21 mouse cellular contexts compared by ENCODE assay signal in the genomic region with DNA sequence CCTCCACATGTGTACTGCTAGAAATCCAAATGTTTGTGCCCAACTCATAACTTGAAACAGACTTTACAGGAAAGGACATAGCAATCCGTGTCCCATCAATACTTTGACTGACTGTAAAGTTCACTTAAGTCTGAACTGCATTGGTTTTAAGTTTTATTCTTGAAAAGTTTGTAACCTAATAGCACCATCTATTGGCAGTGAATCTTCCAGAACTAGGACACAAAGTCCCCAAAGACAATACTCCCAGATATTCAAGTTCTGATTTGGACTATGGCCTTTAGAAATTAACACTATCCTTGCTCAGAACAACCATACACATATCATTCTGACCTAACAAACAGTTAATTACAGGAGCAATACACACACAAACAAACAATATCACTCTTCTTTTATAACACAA.
A peak's percentile ranks its signal among the peaks of the same experiment; 100 is the strongest.
DNase-seq lines count a peak whose midpoint lies in the region; ATAC-seq and TF ChIP-seq lines count a peak whose summit lies in the region.
"Had no signal": no experiment of that assay in that cellular context is flagged by ENCODE, and none has a peak within 500 bp of the region (broad histone marks: within the 10 kb centered on the region; RNA-seq: fewer than 3 reads in every experiment).

No protein-coding gene starts in this region.

- H3K27me3 ChIP-seq in hindbrain, postnatal 0 days (ENCODE audit: insufficient read depth, low read length), result no peaks in the 10 kb centered on the region
- no peaks in the 10 kb centered on the region for H3K27me3 ChIP-seq in hindbrain, embryonic 16.5 days (replicated peaks; ENCODE audit: control insufficient read depth, insufficient read depth, low read length)
- H3K27me3 ChIP-seq in lung, embryonic 14.5 days (ENCODE audit: insufficient read depth, low read length), result no peaks in the 10 kb centered on the region
- H3K27me3 ChIP-seq in lung, postnatal 0 days (replicated peaks; ENCODE audit: insufficient read depth, low read length), result no peaks in the 10 kb centered on the region
- H3K27me3 ChIP-seq: CH12.LX; embryonic facial prominence, embryonic 13.5 days; liver, embryonic 12.5 days; neural tube, embryonic 12.5 days had no signal

- H3K4me2 ChIP-seq in hindbrain, postnatal 0 days (ENCODE audit: low read depth, low read length), result no peak overlapping the region
- H3K4me2 ChIP-seq in hindbrain, embryonic 16.5 days (ENCODE audit: low read length), result no peak overlapping the region
- no peak overlapping the region for H3K4me2 ChIP-seq in lung, embryonic 14.5 days
- H3K4me2 ChIP-seq in lung, postnatal 0 days (replicated peaks; ENCODE audit: low read depth, low read length), result no peak overlapping the region
- H3K4me2 ChIP-seq: embryonic facial prominence, embryonic 13.5 days; liver, embryonic 12.5 days; neural tube, embryonic 12.5 days had no signal

- TF ChIP-seq CTCF in hindbrain, postnatal 0 days (IDR thresholded peaks at IDR 0.05; ENCODE audit: low read depth), result peak; percentile 29
- TF ChIP-seq CTCF in lung, embryonic 14.5 days (IDR thresholded peaks at IDR 0.05; ENCODE audit: low read depth), result no peak
- TF ChIP-seq CTCF in lung, postnatal 0 days (IDR thresholded peaks at IDR 0.05), result no peak

- DNase-seq in embryo, embryonic 11 days, result peak; percentile 7
- no peak for DNase-seq in embryo, embryonic 10.5 days (ENCODE audit: low spot score)
- peak; percentile 51 for DNase-seq in hindbrain, postnatal 0 days (ENCODE audit: low spot score)
- DNase-seq in lung, embryonic 14.5 days, result peak; percentile 15
- no peak for DNase-seq in lung, postnatal 0 days (ENCODE audit: low spot score)
- peak; percentile 4 for DNase-seq in retina, postnatal 1 day
- no peak for DNase-seq in urinary bladder, adult 2 months (ENCODE audit: low spot score)
- DNase-seq: adrenal gland, postnatal 25 days; cerebellum, adult 8-10 months; gastrocnemius, postnatal 10 days; heart, postnatal 10 days; layer of hippocampus, postnatal 36 days; lung, adult 2 months; lung, postnatal 4 days; thymus, adult 18-20 months had no signal

- 64% methylated on average over 1 of the region's 1 CpGs for WGBS in hindbrain, postnatal 0 days
- WGBS in hindbrain, embryonic 16.5 days, result 72% methylated on average over 1 of the region's 1 CpGs
- 52% methylated on average over 1 of the region's 1 CpGs for WGBS in lung, embryonic 14.5 days
- 75% methylated on average over 1 of the region's 1 CpGs for WGBS in lung, postnatal 0 days

- no peaks in the 10 kb centered on the region for H3K36me3 ChIP-seq in hindbrain, postnatal 0 days (ENCODE audit: insufficient read depth, low read length)
- no peaks in the 10 kb centered on the region for H3K36me3 ChIP-seq in hindbrain, embryonic 16.5 days (ENCODE audit: control insufficient read depth, insufficient read depth, low read length)
- H3K36me3 ChIP-seq in lung, embryonic 14.5 days (ENCODE audit: insufficient read depth), result no peaks in the 10 kb centered on the region
- no peaks in the 10 kb centered on the region for H3K36me3 ChIP-seq in lung, postnatal 0 days (ENCODE audit: insufficient read depth, low read length)
- H3K36me3 ChIP-seq: embryonic facial prominence, embryonic 13.5 days; liver, embryonic 12.5 days; neural tube, embryonic 12.5 days had no signal

- no peak overlapping the region for H3K27ac ChIP-seq in hindbrain, postnatal 0 days
- no peak overlapping the region for H3K27ac ChIP-seq in hindbrain, embryonic 16.5 days (ENCODE audit: low read depth, low read length)
- H3K27ac ChIP-seq in lung, embryonic 14.5 days (ENCODE audit: low read depth), result no peak overlapping the region
- H3K27ac ChIP-seq in lung, postnatal 0 days (ENCODE audit: low read length), result no peak overlapping the region
- H3K27ac ChIP-seq: embryonic facial prominence, embryonic 13.5 days; liver, embryonic 12.5 days; neural tube, embryonic 12.5 days had no signal

- no peak overlapping the region for H3K9ac ChIP-seq in hindbrain, postnatal 0 days (replicated peaks; ENCODE audit: low read length)
- no peak overlapping the region for H3K9ac ChIP-seq in hindbrain, embryonic 16.5 days (ENCODE audit: low read depth, low read length)
- no peak overlapping the region for H3K9ac ChIP-seq in lung, embryonic 14.5 days
- H3K9ac ChIP-seq in lung, postnatal 0 days (replicated peaks; ENCODE audit: low read depth), result no peak overlapping the region
- H3K9ac ChIP-seq: embryonic facial prominence, embryonic 13.5 days; liver, embryonic 12.5 days; neural tube, embryonic 12.5 days had no signal

- H3K4me1 ChIP-seq in hindbrain, postnatal 0 days (ENCODE audit: insufficient read depth, low read length), result no peaks in the 10 kb centered on the region
- no peaks in the 10 kb centered on the region for H3K4me1 ChIP-seq in hindbrain, embryonic 16.5 days (ENCODE audit: control insufficient read depth, insufficient read depth, low read depth, low read length)
- H3K4me1 ChIP-seq in lung, embryonic 14.5 days (ENCODE audit: insufficient read depth), result no peaks in the 10 kb centered on the region
- no peaks in the 10 kb centered on the region for H3K4me1 ChIP-seq in lung, postnatal 0 days (ENCODE audit: insufficient read depth, low read depth, low read length)
- H3K4me1 ChIP-seq: embryonic facial prominence, embryonic 13.5 days; liver, embryonic 12.5 days; neural tube, embryonic 12.5 days had no signal

- no peak overlapping the region for H3K4me3 ChIP-seq in hindbrain, postnatal 0 days (ENCODE audit: low read length)
- no peak overlapping the region for H3K4me3 ChIP-seq in hindbrain, embryonic 16.5 days (ENCODE audit: low read length)
- H3K4me3 ChIP-seq in lung, embryonic 14.5 days (ENCODE audit: low read depth, low read length), result no peak overlapping the region
- H3K4me3 ChIP-seq in lung, postnatal 0 days (ENCODE audit: low read depth, low read length), result no peak overlapping the region
- H3K4me3 ChIP-seq: embryonic facial prominence, embryonic 13.5 days; liver, embryonic 12.5 days; neural tube, embryonic 12.5 days had no signal

- no peak for ATAC-seq in hindbrain, postnatal 0 days
- no peak for ATAC-seq in hindbrain, embryonic 16.5 days
- no peak for ATAC-seq in lung, embryonic 14.5 days (ENCODE audit: insufficient read depth)
- no peak for ATAC-seq in lung, postnatal 0 days
- ATAC-seq: inflammation-experienced regulatory T-cells, adult 6 months; liver, embryonic 12.5 days had no signal

- TF ChIP-seq EP300 in lung, postnatal 0 days (IDR thresholded peaks at IDR 0.05), result no peak

- no peaks in the 10 kb centered on the region for H3K9me3 ChIP-seq in hindbrain, postnatal 0 days (ENCODE audit: low read length)
- no peaks in the 10 kb centered on the region for H3K9me3 ChIP-seq in hindbrain, embryonic 16.5 days (ENCODE audit: control insufficient read depth, low read length)
- H3K9me3 ChIP-seq in lung, embryonic 14.5 days (ENCODE audit: low read depth, low read length), result no peaks in the 10 kb centered on the region
- H3K9me3 ChIP-seq in lung, postnatal 0 days (ENCODE audit: low read length), result no peaks in the 10 kb centered on the region
- H3K9me3 ChIP-seq: embryonic facial prominence, embryonic 13.5 days; liver, embryonic 12.5 days; neural tube, embryonic 12.5 days had no signal

Comparison
In these comparisons a context has a peak if more than half of its experiments do, and no peak if none do; other contexts are left out.
1. DNase-seq: peak in embryo, embryonic 11 days (single experiment), hindbrain, postnatal 0 days (single experiment), lung, embryonic 14.5 days (single experiment) and retina, postnatal 1 day (single experiment); none in embryo, embryonic 10.5 days (single experiment), lung, postnatal 0 days (single experiment) and urinary bladder, adult 2 months (single experiment).